Mouse (Mus musculus) monocyte, adult 2 months (primary cell): ENCODE results near the gene Mrpl55.
A peak's percentile ranks its signal among the peaks of the same experiment; 100 is the strongest.

Experiments
- DNase-seq, 2 experiments: peaks; one replicate each; pipeline ENCODE4 v3.0.0; 2022; ENCODE audit warnings: low spot score in 2 of 2, low read depth in 1 of 2

The Mrpl55 gene

DNA sequence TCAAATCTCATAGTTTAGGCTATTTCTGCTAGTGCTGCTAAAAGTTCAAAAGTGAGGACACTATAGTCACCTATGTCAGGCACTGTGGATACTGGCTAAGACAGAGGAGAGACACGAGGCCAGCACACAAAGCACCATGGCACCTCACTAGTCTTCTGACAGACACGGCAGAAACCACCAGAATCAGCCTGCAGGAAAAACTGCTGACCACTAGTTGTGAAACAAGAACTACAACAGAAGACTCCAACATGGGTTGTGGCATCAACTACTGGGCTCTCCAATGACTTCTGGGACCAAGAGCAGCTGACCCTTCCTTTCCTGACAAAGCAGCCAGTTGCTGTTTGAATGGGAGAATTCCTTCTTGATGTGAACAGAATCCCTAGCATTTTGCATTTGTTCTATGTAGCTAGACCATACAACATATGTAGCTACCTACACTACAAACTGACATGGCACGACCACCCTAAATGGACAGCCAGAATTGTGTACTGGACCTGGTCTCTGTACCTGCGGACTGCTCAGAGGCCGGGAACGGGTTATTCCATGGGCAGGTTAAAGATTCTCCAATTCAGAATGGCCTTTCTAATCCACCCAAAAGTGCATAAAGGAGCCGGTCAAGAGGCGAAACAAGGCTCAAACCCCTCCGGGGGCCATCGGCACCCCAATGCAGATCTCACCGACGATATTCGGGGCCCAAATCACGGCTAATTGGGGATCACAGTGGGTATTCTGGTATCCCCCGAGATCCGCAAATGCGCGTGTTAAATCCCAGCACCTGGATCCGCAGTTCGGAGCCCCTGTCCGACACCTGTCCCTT lies 24.7 kb downstream of the Mrpl55 start:
- peak in 1 of 2 experiments; percentile 37 for DNase-seq

DNA sequence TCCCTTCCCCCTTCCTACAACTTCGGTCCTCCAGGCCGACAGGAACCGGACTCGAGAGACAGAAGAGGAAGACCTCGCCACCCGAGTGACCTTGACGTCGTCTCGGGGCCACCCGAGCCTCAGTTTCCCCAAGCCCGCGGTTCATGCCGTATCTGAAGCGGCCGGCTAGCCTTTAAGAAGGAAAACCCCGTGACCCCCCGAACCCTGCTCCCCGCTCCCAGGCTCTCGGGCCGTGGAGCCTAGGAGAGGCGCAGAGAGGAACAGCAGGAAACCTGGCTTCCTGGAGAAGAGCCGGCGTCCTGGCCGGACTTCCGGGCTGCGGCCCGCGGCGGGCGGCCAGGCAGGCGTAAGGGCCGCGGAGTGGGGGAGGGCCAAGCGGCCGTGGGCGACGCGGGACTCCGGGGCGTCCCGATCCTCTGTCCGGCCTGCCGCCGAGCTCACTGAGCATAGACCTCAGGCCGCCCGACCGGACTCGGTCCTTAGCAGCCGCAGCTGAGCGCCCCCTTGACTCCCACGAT lies 25.4 kb downstream of the Mrpl55 start:
- no peak for DNase-seq

DNA sequence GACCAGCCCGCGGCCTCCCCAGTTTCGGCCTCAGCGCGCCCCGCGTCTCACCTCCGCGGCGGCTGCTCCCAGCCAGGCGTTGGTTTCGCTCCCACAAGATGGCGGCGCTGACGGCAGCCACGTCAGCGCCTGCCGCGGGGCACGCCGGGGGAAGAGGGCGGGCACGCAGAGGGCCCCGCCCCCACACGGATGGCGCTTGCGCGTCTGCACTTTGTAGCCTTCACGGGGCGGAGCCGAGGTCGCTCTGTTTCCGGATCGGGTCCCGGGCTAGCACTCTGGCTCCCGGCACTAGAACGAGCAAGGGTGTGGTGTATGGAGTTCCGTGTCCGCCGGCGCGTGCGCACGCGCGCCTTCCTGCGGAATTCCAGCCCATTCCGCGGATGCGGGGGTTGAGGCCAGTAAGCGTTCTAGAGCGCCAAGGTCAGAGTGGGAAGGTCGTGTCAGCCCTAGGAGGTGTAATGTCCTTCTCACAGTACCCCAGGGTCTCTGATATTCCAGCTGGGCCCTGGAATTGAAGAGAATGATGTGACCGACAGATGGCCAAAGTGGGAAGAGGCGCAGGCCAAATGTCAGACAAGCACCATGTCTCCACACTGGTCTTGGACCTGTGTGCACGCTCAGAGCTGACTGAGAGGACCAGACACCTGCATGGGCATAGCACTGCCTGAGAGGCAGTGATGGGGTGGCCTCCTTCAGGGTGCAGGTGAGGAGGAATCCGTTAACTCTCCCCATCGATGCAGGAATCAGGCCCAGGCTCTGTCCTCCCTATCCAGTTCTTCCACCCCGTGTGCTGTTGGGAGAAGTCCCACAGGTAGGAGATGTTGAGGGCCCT lies 26.1 kb downstream of the Mrpl55 start, which contains the start of gene Arf1:
TSS of gene Arf1 (minus strand) at position 149 of the 832 bp plus-strand sequence.
- peak; percentile 85 to 94 for DNase-seq

DNA sequence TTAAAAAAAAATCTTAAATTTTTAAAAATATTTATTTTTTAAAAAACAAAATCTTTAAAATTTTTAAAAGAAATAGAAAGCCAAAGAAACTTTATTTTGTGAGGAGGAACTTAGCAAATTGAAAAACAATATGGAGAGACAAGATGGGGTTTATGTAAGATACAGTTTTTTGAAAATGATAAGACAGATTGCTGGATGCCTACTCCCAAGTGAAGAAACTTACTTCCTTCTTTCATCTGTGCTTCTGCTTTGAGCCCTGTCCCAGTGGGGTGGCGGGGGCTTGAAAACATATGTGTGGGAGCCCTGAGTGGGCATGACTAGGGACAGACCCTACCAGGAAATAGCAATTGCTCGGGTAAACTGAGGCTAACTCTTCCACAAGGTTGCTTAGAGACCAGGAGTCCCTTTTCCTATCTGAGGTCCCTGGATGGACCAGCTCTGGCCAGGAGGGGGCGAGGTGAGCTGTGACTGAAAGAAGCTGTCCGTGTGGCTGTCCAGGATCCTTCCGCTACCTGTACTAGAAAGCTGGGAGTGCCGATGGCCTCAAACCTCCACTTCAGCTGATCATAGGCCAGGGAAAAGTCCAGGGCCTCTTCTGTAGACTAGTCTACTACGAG lies 28.0 kb downstream of the Mrpl55 start:
- peak in 1 of 2 experiments; percentile 42 for DNase-seq

DNA sequence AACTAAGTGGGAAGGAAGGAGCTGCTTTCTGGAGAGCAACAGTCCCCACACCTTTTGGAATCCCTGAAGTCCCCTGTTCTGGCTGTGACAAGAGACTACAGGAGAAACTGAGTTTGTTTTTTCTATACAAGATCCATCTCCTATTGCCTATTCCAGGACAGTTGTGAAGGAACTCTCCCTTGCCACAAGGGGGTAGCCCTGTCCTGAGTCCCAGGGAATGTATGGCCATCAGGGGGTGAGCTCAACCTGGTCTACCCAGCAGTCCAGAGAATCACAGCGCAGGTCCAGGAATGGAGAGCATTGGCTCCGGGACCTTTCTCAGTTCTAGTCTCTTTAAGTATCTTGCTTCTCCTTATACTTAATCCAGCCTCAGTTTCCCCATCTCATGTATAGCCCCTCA lies 30.5 kb downstream of the Mrpl55 start:
- DNase-seq: no peak

DNA sequence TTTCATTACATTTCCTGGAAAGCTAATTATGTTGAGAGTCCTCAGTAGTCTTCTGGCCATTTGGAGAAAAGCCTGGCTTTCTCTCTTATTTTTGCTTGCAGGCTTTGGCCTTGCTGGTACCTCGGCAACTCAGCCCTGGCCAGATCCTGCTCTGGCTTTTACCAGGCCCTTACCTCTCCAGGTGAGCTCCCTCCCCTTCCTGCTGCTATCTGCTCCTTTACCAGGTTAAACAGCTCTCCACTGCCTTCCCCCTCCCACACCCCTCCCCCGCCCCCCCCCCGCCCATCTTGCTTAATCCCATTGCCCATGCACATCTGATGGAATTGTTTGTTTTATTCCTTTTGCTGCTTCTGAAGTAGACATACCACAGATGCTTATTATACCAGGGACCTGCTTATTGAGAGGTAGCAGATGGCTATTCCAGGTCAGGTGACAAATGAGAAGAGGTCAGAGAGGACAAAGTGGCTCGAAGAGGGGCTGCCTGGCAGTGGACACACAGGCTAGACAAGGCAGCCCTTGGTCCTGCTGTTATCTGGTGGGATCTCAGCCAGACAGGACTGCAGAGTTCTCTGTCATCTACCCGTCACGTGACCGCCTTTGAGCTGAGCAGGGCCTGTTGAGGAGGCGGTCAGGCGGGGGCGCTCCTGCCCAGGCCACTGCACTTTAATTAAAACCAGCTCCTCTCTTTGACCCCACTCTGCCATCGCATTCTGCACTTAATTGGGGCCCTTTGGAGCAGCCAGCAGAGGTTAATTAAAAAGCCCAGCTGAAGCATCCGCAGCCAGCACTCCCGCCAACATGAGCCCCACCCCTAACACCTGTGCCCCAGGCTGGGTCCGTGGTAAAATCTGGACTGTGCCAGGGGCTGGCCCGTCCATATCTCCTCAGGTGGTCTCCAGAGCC lies 36.5 kb downstream of the Mrpl55 start:
- no peak for DNase-seq

DNA sequence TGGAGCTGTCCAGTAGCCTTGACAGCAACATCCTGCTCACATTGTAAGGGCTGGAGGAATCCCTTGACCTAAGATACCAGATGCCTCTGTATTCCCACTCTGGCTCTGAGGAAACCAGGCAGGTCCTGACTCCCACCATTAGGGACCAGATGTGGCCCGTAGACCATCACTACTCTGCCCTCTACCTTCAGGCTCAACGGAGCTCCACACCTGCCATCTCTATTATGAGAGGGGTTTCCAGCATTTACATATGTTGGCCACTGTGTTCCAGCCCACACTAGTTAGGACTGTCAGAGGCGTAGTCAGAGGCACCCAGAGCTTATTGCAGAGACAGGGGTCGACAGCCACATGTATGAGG lies 37.1 kb downstream of the Mrpl55 start:
- DNase-seq: no peak

DNA sequence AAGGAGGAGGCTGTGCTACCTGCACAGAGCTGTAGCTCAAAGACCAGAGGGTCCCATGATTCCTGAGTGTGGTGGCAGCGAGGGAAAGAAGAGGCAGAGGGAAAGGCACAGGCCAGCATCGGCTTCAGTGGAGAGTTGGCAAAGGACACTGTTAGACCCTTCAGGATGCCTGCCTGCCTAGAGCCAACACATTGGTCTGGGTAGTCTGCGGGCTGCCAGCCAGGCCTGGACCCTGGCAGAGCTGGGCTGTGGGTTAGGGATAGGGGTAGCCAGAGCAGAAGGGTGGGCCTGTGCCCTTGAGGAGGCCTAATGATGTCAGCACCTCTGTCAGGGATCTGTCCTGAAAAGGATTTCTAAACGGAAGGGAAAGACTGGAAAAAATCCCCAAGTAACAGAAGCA lies 37.5 kb downstream of the Mrpl55 start:
- DNase-seq: no peak

DNA sequence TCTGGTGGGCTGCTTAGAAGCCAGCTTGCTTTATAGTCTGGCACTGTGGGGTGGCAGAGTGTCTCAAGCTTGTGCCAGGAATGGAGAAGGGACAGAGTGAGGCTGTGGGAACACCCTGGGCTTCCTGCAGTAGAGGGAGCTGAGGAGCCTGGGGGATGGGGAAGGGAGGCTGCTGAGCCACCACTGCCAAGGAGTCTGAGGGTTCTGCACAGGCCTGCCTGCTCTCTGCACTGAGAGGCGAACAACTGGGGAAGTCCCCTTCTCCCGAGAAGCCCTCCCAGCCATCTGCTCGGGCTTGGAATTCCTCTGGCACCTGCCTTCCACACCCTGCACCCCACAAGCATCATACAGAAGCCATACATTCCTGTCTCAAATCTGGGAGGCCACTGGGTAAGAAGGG lies 39.6 kb downstream of the Mrpl55 start:
- DNase-seq: no peak

DNA sequence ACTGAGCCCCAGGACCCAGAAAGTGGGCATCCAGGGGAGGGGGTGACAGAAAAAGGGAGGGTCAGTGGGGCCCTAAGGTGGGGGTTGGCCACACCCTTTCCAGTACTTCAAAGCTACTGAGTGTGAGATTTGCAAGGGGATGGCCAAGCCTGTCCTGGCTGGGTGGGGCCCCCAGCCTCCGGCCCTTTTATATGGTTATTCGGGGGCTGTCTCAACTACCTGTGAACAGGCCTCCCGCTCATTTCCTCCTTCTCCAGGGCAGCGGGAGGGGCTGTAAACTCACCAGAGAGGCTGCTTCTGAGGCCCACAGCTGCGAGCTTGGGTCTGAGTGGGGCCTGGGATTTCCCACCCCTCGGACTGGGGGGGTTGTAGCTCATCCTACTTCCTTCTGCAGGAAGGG lies 41.6 kb downstream of the Mrpl55 start:
- DNase-seq: no peak

DNA sequence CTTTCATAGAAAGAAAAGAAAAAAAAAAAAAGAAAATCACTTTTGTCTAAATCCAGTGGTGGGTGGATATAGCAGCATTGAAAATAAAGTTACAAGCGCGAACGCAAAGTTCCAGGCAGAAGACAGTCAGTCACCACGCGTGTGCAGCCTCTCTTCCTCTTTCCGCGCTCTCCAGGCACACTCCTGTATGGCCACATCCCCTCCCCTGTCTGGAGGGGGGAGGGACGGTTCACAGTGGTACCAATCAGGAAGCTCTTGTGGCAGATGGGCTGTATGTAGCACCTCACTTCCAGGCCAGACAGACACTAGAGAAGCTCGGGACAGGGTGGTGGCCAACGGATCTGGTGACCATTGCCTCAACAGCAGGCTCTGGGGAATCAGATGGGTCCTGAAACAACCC lies 45.8 kb downstream of the Mrpl55 start:
- no peak for DNase-seq
